Mouse (Mus musculus): ENCODE results near the gene Gm13279. TPM values are rescaled to one million over a fixed set of nuclear protein-coding genes. Genes with fewer than 3 reads are reported as not detected.
"Not testable (repeated sequence)": the region's sequence is repeated elsewhere in the genome, so short reads cannot be mapped to it uniquely, and the experiment has no call there.

Gm13279 gene
- polyA plus RNA-seq, 1 experiment = not detected

DNA sequence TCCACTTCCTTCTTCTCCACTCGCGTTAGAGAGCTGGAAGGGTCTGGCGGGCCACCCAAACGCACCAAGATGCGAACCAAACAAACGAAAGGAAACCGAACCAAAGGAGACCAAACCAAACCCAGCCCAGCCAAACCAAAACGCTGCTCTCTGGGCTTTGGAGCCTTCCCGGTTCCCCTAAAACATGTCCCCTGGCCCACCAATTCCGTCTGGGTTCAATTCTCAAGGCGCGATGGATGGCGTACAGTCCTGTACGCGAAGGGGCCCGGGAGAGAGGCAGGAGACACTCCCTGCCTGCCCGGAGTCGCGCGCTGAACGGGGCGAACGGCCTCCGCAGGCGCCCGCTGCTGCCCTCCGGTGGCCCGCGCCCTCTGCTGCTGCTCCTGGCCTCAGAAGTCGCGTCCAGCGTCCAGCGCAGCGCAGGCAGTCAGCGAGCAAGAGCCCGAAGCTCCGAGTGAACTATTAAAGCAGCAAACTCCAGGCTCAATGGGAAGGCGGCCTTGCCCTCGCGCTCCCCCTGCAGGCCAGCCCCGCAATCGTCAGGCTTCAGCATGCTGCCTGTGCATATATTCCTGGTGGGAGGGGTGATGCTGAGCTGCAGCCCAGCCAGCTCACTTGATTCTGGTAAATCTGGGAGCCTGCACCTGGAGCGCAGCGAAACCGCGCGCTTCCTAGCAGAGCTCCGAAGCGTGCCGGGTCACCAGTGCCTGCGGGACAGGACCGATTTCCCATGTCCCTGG is 3.1 kb upstream of the Gm13279 start, which contains the start of gene Gm13275:
TSS of gene Gm13275 (plus strand) at position 552 of the 740 bp plus-strand sequence.
- DNase-seq (ENCODE audit: low read depth) = not testable (repeated sequence)

DNA sequence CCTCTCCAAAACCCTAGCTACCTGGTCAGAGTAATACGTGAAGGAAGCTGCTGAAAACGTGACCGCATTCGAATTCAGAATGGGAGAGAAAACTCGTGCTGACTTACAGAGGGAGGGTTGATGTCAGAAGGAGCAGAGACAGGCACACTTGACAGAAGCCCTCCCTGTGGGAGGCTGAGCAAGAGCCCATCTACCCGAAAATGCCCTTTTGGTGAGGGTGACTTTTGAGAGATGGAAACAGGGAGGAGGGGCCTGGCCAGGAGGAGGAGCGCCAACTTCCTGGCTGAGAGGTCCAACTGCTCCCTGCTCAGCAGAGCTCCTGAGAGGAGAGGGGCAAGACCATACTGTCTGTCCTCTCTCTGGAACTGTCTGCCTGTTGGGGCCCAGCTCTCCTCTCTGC is 2.2 kb downstream of the Gm13279 start, which contains the start of gene Gm13285:
TSS of gene Gm13285 (plus strand) at position 301 of the 400 bp plus-strand sequence.
- DNase-seq (ENCODE audit: low read depth) = not testable (repeated sequence)

- not testable (repeated sequence) for DNase-seq (ENCODE audit: low read depth)
Observed at GRCm38 (mm10) chr4:88802954-88803353, 5.8 kb downstream of the Gm13279 start, which contains the start of gene Gm13287. TSS of gene Gm13287 (plus strand) at chr4:88803254.

DNA sequence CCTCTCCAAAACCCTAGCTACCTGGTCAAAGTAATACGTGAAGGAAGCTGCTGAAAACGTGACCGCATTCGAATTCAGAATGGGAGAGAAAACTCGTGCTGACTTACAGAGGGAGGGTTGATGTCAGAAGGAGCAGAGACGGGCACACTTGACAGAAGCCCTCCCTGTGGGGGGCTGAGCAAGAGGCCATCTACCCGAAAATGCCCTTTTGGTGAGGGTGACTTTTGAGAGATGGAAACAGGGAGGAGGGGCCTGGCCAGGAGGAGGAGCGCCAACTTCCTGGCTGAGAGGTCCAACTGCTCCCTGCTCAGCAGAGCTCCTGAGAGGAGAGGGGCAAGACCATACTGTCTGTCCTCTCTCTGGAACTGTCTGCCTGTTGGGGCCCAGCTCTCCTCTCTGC is 8.0 kb downstream of the Gm13279 start, which contains the start of gene Gm13288:
TSS of gene Gm13288 (plus strand) at position 301 of the 400 bp plus-strand sequence.
- DNase-seq (ENCODE audit: low read depth) = not testable (repeated sequence)

DNA sequence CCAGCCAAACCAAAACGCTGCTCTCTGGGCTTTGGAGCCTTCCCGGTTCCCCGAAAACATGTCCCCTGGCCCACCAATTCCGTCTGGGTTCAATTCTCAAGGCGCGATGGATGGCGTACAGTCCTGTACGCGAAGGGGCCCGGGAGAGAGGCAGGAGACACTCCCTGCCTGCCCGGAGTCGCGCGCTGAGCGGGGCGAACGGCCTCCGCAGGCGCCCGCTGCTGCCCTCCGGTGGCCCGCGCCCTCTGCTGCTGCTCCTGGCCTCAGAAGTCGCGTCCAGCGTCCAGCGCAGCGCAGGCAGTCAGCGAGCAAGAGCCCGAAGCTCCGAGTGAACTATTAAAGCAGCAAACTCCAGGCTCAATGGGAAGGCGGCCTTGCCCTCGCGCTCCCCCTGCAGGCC is 8.6 kb downstream of the Gm13279 start:
- not testable (repeated sequence) for DNase-seq (ENCODE audit: low read depth)

DNA sequence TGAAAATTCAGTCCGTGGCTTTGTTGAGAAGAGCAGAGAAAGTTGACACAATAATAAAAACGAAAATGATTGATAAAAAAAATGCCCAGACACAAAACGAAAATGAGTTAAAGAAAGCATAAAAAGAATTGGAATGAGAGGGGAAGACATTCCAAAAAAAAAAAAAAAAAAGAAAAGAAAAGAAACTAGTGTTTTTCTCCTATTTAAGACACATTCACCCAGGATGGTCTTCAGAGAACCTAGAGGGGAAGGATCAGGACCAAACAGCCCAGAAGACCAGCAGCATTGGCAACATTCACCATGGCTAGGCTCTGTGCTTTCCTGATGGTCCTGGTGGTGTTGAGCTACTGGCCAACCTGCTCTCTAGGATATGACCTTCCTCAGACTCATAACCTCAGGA is 18.7 kb downstream of the Gm13279 start, which contains the start of gene Ifna7:
TSS of gene Ifna7 (plus strand) at position 301 of the 400 bp plus-strand sequence.
- DNase-seq (ENCODE audit: low read depth) = no peak

DNA sequence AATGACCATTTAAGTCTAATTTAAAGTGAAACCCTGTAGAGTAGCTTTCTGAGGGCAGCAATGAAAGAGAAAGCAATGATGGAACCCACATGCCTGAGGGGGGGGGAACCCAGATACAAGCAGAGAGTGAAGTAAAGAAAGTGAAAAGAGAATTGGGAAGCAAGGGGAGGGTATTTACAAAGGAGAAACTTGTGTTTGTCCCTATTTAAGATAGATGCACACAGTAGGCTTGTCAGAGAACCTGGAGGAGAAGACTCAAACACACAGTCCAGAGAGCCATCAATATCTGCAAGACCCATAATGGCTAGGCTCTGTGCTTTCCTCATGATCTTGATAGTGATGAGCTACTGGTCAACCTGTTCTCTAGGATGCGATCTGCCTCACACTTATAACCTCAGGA is 22.5 kb downstream of the Gm13279 start, which contains the start of gene Ifna11:
TSS of gene Ifna11 (plus strand) at position 301 of the 400 bp plus-strand sequence.
- no peak for DNase-seq (ENCODE audit: low read depth)

- DNase-seq (ENCODE audit: low read depth) = no peak
Observed at GRCm38 (mm10) chr4:88822995-88823394, 25.8 kb downstream of the Gm13279 start.

GRCm38 (mm10) chr4:88827116-88827515 is 29.9 kb downstream of the Gm13279 start, which contains the start of gene Ifna6:
TSS of gene Ifna6 (plus strand) at chr4:88827416.
- DNase-seq (ENCODE audit: low read depth) = not testable (repeated sequence)

DNA sequence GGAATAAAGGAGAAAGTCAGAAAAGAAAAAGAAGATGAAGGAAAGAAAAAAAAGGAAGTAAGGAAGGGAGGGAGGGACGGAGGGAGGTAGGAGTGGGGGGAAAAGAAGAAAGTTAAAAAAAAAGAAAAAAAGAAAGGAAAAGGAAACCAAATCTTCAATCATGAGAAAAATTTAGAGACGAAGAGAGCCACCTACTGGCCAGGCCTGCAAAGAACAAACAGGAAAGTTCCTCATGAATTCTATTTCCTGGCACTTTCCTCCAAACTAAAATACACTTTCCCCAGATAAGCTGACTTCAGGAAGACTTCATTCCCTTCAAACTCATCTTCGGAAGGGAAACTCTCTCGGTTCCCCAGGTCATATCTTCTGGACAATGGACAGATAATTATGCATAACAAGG is 33.3 kb downstream of the Gm13279 start:
- DNase-seq (ENCODE audit: low read depth) = no peak

- DNase-seq (ENCODE audit: low read depth) = not testable (repeated sequence)
Observed at GRCm38 (mm10) chr4:88835225-88835624, 38.0 kb downstream of the Gm13279 start, which contains the start of gene Ifna5. TSS of gene Ifna5 (plus strand) at chr4:88835525.

DNA sequence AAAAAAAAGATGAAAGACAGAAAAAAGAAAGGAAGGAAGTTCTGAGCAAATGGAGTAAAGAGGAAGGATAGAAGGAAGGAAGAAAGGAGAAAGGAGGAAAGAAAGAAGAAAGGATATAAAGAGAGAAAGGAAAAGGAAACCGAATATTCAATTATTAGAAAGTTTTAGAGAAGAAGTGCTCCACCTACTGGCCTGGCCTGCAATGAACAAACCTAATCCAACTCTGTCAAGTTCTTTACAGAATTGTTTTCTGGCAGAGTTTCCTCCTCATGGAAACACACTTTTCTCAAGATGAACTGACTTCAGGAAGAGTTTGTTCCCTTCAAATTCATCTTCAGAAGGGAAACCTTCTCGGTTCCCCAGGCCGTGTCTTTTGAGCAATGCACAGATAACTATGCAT is 41.6 kb downstream of the Gm13279 start:
- DNase-seq (ENCODE audit: low read depth) = no peak

DNA sequence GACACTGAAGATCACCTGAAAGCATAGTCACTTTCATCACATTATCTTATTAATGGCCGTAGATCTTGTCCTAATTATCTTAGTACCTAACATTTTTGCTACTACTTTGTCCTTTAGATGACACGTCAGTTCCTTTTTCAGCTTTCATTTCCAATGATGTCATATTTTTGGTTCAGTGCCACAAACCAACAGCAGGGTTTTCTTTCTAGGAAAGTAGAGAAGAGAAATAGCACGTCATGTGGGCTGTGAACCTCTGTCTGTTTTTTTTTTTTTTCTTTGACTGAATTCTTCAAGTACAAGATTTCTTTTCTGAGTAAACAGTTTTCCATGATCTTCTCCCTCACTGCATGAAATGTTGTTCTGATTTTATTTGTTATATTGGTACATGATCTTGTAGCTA is 42.9 kb downstream of the Gm13279 start:
- no peak for DNase-seq (ENCODE audit: low read depth)

GRCm38 (mm10) chr4:88841438-88841911 is 44.3 kb downstream of the Gm13279 start, which contains the start of gene Ifna4:
TSS of gene Ifna4 (plus strand) at chr4:88841861.
- no peak for DNase-seq (ENCODE audit: low read depth)

DNA sequence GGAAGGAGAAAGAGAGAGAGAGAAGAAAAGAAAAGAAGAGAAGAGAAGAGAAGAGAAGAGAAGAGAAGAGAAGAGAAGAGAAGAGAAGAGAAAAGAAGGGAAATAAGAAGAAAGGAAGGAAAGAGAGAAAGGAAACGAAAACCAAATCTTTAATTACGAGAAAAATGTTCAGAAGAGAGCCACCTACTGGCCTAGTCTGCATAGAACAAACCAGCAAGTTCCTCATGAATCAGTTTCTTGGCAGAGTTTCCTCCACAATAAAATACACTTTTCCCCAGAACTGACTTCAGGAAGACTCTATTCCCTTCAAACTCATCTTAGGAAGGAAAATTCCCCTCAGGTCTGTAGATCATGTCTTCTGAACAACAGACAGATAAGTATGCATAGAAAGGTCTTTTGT is 48.1 kb downstream of the Gm13279 start:
- DNase-seq (ENCODE audit: low read depth) = no peak

Other genes with a start within 250 kb of the Gm13279 start
- not detected in 2 replicates for gene Ifna15, start 239.2 kb upstream of the Gm13279 start, polyA plus RNA-seq (2012; rRNA removed)
- gene Ifna14, start 225.6 kb upstream of the Gm13279 start, polyA plus RNA-seq (2012; rRNA removed) = not detected in 2 replicates
- not detected in 2 replicates for gene Ifna9, start 205.0 kb upstream of the Gm13279 start, polyA plus RNA-seq (2012; rRNA removed)
- gene Ifna12, start 194.0 kb upstream of the Gm13279 start, polyA plus RNA-seq (2012; rRNA removed) = not detected in 2 replicates
- gene C87499, start 163.0 kb upstream of the Gm13279 start, polyA plus RNA-seq (2012; rRNA removed) = not detected in 2 replicates
- gene Ifna13, start 152.9 kb upstream of the Gm13279 start, polyA plus RNA-seq (2012; rRNA removed) = not detected in 2 replicates
- gene Ifna16, start 120.5 kb upstream of the Gm13279 start, polyA plus RNA-seq (2012; rRNA removed) = not detected in 2 replicates
- gene Ifna2, start 113.5 kb upstream of the Gm13279 start, polyA plus RNA-seq (2012; rRNA removed) = not detected in 2 replicates
- not detected in 2 replicates for gene Ifnab, start 106.0 kb upstream of the Gm13279 start, polyA plus RNA-seq (2012; rRNA removed)
- gene Gm26566, start 75.6 kb upstream of the Gm13279 start, polyA plus RNA-seq (2012; rRNA removed) = 0.84 and 0.86 TPM in 2 replicates
- gene Klhl9, start 74.9 kb upstream of the Gm13279 start, polyA plus RNA-seq (2012; rRNA removed) = 14.9 and 20.2 TPM in 2 replicates
- 0.35 TPM in 1 of 2 replicates, not detected in the other for gene Gm13271, start 42.5 kb upstream of the Gm13279 start, polyA plus RNA-seq (2012; rRNA removed)
- gene Gm13283, start 37.3 kb upstream of the Gm13279 start, polyA plus RNA-seq (2012; rRNA removed) = not detected in 2 replicates
- gene Gm13290, start 23.6 kb upstream of the Gm13279 start, polyA plus RNA-seq (2012; rRNA removed) = not detected in 2 replicates
- gene Gm13289, start 20.5 kb upstream of the Gm13279 start, polyA plus RNA-seq (2012; rRNA removed) = not detected in 2 replicates
- not detected in 2 replicates for gene Gm13272, start 17.5 kb upstream of the Gm13279 start, polyA plus RNA-seq (2012; rRNA removed)
- 0.07 TPM in 1 of 2 replicates, not detected in the other for gene Ifnz, start 15.3 kb upstream of the Gm13279 start, polyA plus RNA-seq (2012; rRNA removed)
- not detected in 2 replicates for gene Gm13276, start 11.7 kb upstream of the Gm13279 start, polyA plus RNA-seq (2012; rRNA removed)
- not detected in 2 replicates for gene Gm13277, start 8.8 kb upstream of the Gm13279 start, polyA plus RNA-seq (2012; rRNA removed)
- gene Gm13278, start 5.8 kb upstream of the Gm13279 start, polyA plus RNA-seq (2012; rRNA removed) = not detected in 2 replicates
- not detected in 2 replicates for gene Gm13275, start 2.9 kb upstream of the Gm13279 start, polyA plus RNA-seq (2012; rRNA removed)
- not detected in 2 replicates for gene Gm13285, start 2.3 kb downstream of the Gm13279 start, polyA plus RNA-seq (2012; rRNA removed)
- not detected in 2 replicates for gene Gm13287, start 5.9 kb downstream of the Gm13279 start, polyA plus RNA-seq (2012; rRNA removed)
- gene Gm13288, start 8.1 kb downstream of the Gm13279 start, polyA plus RNA-seq (2012; rRNA removed) = not detected in 2 replicates
- gene Ifna7, start 18.8 kb downstream of the Gm13279 start, polyA plus RNA-seq (2012; rRNA removed) = not detected in 2 replicates
- gene Ifna11, start 22.6 kb downstream of the Gm13279 start, polyA plus RNA-seq (2012; rRNA removed) = not detected in 2 replicates
- gene Ifna6, start 30.0 kb downstream of the Gm13279 start, polyA plus RNA-seq (2012; rRNA removed) = not detected in 2 replicates
- gene Ifna5, start 38.1 kb downstream of the Gm13279 start, polyA plus RNA-seq (2012; rRNA removed) = not detected in 2 replicates
- gene Ifna4, start 44.5 kb downstream of the Gm13279 start, polyA plus RNA-seq (2012; rRNA removed) = not detected in 2 replicates
- gene Ifna1, start 52.7 kb downstream of the Gm13279 start, polyA plus RNA-seq (2012; rRNA removed) = not detected in 2 replicates
- not detected in 2 replicates for gene Ifne, start 82.8 kb downstream of the Gm13279 start, polyA plus RNA-seq (2012; rRNA removed)